Mouse (Mus musculus): Measurements from ENCODE around the gene Epha6. TPM values are rescaled to one million over a fixed set of nuclear protein-coding genes. Genes with fewer than 3 reads are reported as not detected.
A peak's percentile ranks its signal among the peaks of the same experiment; 100 is the strongest.

Epha6 gene
- polyA plus RNA-seq, 1 experiment from 2014 or later: 1.4 TPM

DNA sequence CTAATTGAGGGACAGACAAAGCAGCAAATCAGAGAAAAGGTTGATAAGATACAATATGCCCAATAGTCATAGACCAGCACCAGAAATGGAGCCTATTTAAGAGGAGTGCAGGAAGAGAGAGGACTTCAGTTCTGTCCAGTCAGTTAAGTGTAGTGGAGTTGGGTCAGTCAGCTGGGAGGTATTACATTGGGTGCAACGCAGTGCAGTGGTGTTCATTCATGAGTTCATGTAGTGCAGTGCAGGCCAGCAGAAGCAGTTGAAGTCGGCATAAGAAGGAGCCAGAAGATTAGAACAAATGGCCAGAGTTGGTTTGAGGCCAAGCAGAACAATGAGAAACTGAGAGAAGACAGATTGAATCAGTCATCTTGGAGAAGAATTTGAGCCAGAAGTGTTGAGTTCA is 833.0 kb downstream of the Epha6 start:
- DNase-seq (ENCODE audit: low spot score, missing footprints) (no peak), ATAC-seq (ENCODE audit: low FRiP score) (no peak)
- no peak overlapping the region for H3K27ac ChIP-seq (ENCODE audit: low read depth, low read length)
- 84% methylated on average over 2 of the region's 2 CpGs for WGBS
- H3K4me2 ChIP-seq: no peak overlapping the region
- H3K4me1 ChIP-seq (ENCODE audit: control insufficient read depth, insufficient read depth, low read length): no peaks in the 10 kb centered on the region
- no peaks in the 10 kb centered on the region for H3K27me3 ChIP-seq (ENCODE audit: control insufficient read depth, insufficient read depth, low read length)
- H3K36me3 ChIP-seq (ENCODE audit: control insufficient read depth, insufficient read depth, low read length): no peaks in the 10 kb centered on the region
- no peak overlapping the region for H3K4me3 ChIP-seq (ENCODE audit: low read depth, low read length)
- no peaks in the 10 kb centered on the region for H3K9me3 ChIP-seq (ENCODE audit: control insufficient read depth, low read length)
- H3K9ac ChIP-seq (ENCODE audit: low read length): no peak overlapping the region

DNA sequence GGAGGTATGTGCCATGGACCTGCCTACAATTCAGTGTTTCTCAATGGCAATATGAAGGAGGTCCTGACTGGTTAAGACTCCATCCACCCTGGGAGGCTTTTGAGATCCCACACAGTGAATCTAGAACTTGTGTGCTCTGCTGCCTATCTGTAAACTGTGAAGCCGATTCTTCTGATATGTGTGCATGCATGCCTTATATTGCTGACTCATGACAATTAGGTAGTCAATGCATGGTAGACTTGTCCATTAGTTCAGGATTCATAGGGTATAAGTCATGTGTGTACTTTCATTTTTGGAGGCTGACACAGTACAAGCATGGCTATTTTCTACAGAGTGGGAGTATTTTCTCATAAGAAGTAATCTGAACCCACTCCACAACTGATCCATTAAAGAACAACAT is 834.9 kb downstream of the Epha6 start:
- Histone ChIP-seq H3K27me3 (ENCODE audit: control insufficient read depth, insufficient read depth, low read length) (no peaks in the 10 kb centered on the region), H3K27ac (ENCODE audit: low read depth, low read length) (no peak overlapping the region), H3K36me3 (ENCODE audit: control insufficient read depth, insufficient read depth, low read length) (no peaks in the 10 kb centered on the region), H3K4me3 (ENCODE audit: low read depth, low read length) (no peak overlapping the region), H3K4me2 (no peak overlapping the region), H3K4me1 (ENCODE audit: control insufficient read depth, insufficient read depth, low read length) (no peaks in the 10 kb centered on the region), H3K9ac (ENCODE audit: low read length) (no peak overlapping the region), H3K9me3 (ENCODE audit: control insufficient read depth, low read length) (no peaks in the 10 kb centered on the region)
- ATAC-seq (ENCODE audit: low FRiP score) (0 out of 2 replicates have a peak, but pooled peaks have one; percentile 19), DNase-seq (ENCODE audit: low spot score, missing footprints) (no peak)
- 100% methylated on average over 1 of the region's 1 CpGs for WGBS

DNA sequence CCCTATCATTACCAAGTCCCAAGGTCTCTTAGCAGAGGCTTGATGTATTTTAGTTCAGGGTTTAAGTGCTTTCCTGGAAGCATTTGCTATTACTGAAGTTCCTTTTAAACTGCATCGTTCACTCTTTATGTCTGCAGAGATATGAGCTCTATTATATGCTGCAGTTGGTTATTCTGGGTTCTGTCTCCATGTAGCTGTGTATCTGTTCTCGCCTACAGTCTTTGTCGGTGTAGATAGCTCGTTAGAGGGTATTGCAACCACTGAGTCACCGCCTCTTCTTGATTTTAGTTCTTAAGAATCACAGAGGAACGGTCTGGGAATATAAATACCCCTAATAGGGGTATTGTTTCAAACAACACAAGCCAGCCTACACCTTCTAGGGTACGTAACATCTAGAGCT is 835.4 kb downstream of the Epha6 start:
- Histone ChIP-seq H3K4me1 (ENCODE audit: control insufficient read depth, insufficient read depth, low read length) (no peaks in the 10 kb centered on the region), H3K36me3 (ENCODE audit: control insufficient read depth, insufficient read depth, low read length) (no peaks in the 10 kb centered on the region), H3K27me3 (ENCODE audit: control insufficient read depth, insufficient read depth, low read length) (no peaks in the 10 kb centered on the region), H3K4me3 (ENCODE audit: low read depth, low read length) (no peak overlapping the region), H3K27ac (ENCODE audit: low read depth, low read length) (no peak overlapping the region), H3K9me3 (ENCODE audit: control insufficient read depth, low read length) (no peaks in the 10 kb centered on the region), H3K9ac (ENCODE audit: low read length) (no peak overlapping the region), H3K4me2 (no peak overlapping the region)
- WGBS: 91% methylated on average over 7 of the region's 7 CpGs
- no peak for ATAC-seq (ENCODE audit: low FRiP score)
- DNase-seq (ENCODE audit: low spot score, missing footprints): no peak

DNA sequence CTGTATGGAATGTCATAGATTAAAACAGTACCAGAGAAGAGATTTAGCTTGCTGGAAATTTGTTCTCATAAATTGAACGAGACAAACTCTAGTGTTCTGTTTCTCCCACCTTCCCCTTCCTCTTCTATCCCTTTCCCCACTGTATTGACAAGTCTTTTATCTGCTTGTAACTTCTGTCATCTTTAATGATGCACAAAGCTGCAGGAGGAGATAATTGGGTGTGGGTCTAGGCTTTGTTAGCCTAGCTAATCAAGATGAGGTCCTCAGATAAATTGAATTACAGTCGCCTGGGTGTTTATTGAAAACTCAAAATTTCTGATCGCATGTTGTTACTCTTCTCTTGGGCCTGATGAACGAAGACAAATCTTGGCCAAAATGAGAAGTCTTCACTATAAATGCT is 844.5 kb downstream of the Epha6 start:
- no peak overlapping the region for H3K4me2 ChIP-seq
- DNase-seq (ENCODE audit: low spot score, missing footprints) (no peak), ATAC-seq (ENCODE audit: low FRiP score) (no peak)
- H3K4me3 ChIP-seq (ENCODE audit: low read depth, low read length): no peak overlapping the region
- 85% methylated on average over 4 of the region's 4 CpGs for WGBS
- no peak overlapping the region for H3K9ac ChIP-seq (ENCODE audit: low read length)
- H3K27me3 ChIP-seq (ENCODE audit: control insufficient read depth, insufficient read depth, low read length): no peaks in the 10 kb centered on the region
- H3K27ac ChIP-seq (ENCODE audit: low read depth, low read length): no peak overlapping the region
- no peaks in the 10 kb centered on the region for H3K4me1 ChIP-seq (ENCODE audit: control insufficient read depth, insufficient read depth, low read length)
- no peaks in the 10 kb centered on the region for H3K36me3 ChIP-seq (ENCODE audit: control insufficient read depth, insufficient read depth, low read length)
- no peaks in the 10 kb centered on the region for H3K9me3 ChIP-seq (ENCODE audit: control insufficient read depth, low read length)

DNA sequence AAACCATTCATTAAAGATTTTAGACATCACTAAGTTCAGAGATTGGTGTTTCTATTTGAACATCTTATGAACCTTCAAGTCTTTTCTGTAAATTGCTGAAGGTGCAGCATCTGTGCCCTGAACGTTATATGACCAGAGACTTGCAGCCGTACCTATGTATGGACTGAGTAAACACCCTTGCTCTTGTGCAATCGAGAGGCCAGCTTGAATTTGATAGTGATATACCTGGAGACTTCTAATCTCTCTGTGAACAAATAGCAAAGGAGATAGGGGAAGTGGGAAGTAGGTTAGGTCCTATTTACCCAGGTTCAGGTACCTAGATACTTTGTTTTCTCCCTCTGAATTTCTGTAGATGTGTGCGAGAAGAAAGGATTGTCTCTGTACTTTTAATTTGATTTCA is 854.4 kb downstream of the Epha6 start:
- Histone ChIP-seq H3K4me3 (ENCODE audit: low read depth, low read length) (no peak overlapping the region), H3K4me1 (ENCODE audit: control insufficient read depth, insufficient read depth, low read length) (no peaks in the 10 kb centered on the region), H3K4me2 (no peak overlapping the region), H3K9ac (ENCODE audit: low read length) (no peak overlapping the region), H3K36me3 (ENCODE audit: control insufficient read depth, insufficient read depth, low read length) (no peaks in the 10 kb centered on the region), H3K9me3 (ENCODE audit: control insufficient read depth, low read length) (no peaks in the 10 kb centered on the region), H3K27me3 (ENCODE audit: control insufficient read depth, insufficient read depth, low read length) (no peaks in the 10 kb centered on the region), H3K27ac (ENCODE audit: low read depth, low read length) (no peak overlapping the region)
- 88% methylated on average over 4 of the region's 4 CpGs for WGBS
- DNase-seq (ENCODE audit: low spot score, missing footprints): no peak
- no peak for ATAC-seq (ENCODE audit: low FRiP score)

DNA sequence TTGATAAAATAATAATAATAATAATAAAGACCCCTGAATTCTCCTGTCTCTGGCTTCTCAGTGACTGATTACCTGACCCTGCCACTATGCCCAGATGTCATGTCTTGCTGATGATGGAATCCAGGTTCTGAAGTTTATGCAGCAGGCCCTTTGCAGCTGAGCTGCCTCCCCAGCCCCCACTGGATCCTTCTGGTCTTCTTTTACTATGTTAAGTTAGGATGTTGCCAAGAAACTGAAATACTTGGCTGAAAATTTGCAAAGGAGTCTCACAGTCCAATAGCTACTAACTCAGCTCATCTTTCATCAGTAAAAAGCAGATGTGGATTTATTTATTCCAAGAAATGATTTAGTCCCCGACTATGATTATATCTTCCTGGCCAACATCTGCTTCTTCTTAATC is 861.7 kb downstream of the Epha6 start:
- H3K27ac ChIP-seq (ENCODE audit: low read depth, low read length): no peak overlapping the region
- H3K27me3 ChIP-seq (ENCODE audit: control insufficient read depth, insufficient read depth, low read length): no peaks in the 10 kb centered on the region
- no peak overlapping the region for H3K9ac ChIP-seq (ENCODE audit: low read length)
- no peaks in the 10 kb centered on the region for H3K4me1 ChIP-seq (ENCODE audit: control insufficient read depth, insufficient read depth, low read length)
- H3K4me2 ChIP-seq: no peak overlapping the region
- H3K36me3 ChIP-seq (ENCODE audit: control insufficient read depth, insufficient read depth, low read length): no peaks in the 10 kb centered on the region
- ATAC-seq (ENCODE audit: low FRiP score) (no peak), DNase-seq (ENCODE audit: low spot score, missing footprints) (no peak)
- WGBS: 97% methylated on average over 1 of the region's 1 CpGs
- H3K9me3 ChIP-seq (ENCODE audit: control insufficient read depth, low read length): no peaks in the 10 kb centered on the region
- H3K4me3 ChIP-seq (ENCODE audit: low read depth, low read length): no peak overlapping the region

DNA sequence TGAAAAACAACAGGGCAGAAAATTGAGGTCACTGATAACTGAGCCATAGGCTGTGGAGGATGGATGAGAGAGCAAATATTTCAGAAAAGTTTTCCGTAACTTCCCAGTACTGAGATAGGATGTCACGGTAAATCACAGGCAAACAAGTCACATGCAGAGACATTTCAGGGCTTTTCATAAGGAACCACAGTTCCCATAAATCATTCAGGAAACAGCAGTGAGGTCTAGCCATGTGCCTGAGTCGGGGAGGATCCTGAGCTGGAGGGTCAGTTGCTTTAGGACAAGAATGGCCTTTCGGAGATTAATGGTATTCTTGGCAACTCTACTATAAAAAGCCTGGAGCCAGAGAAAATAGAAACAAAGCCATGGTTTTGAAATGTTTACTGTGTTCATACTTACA is 889.8 kb downstream of the Epha6 start:
- H3K4me1 ChIP-seq (ENCODE audit: control insufficient read depth, insufficient read depth, low read length): no peaks in the 10 kb centered on the region
- 92% methylated on average over 4 of the region's 4 CpGs for WGBS
- ATAC-seq (ENCODE audit: low FRiP score) (no peak), DNase-seq (ENCODE audit: low spot score, missing footprints) (no peak)
- H3K9me3 ChIP-seq (ENCODE audit: control insufficient read depth, low read length): no peaks in the 10 kb centered on the region
- no peak overlapping the region for H3K9ac ChIP-seq (ENCODE audit: low read length)
- no peaks in the 10 kb centered on the region for H3K27me3 ChIP-seq (ENCODE audit: control insufficient read depth, insufficient read depth, low read length)
- no peak overlapping the region for H3K4me3 ChIP-seq (ENCODE audit: low read depth, low read length)
- no peak overlapping the region for H3K4me2 ChIP-seq
- no peaks in the 10 kb centered on the region for H3K36me3 ChIP-seq (ENCODE audit: control insufficient read depth, insufficient read depth, low read length)
- no peak overlapping the region for H3K27ac ChIP-seq (ENCODE audit: low read depth, low read length)

DNA sequence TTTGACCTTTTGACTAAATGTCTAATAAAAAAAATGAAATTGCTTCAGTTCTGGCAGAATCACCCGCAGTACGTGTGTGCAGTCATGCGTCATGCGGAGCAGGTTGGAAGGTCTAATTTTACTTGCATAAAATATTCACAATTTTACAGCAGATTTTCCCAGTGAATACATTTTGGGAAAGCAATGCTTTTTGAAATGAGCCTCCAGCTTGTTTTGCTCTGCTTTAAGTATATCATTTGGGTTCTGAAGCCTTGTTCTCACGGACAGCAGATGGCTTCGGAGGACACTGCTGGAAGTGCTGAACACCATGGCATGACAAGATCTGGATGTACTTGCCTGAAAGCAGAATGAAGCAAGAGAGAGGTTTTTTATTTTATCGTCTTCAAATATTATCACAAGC is 912.1 kb downstream of the Epha6 start:
- Histone ChIP-seq H3K9me3 (ENCODE audit: control insufficient read depth, low read length) (no peaks in the 10 kb centered on the region), H3K4me1 (ENCODE audit: control insufficient read depth, insufficient read depth, low read length) (no peaks in the 10 kb centered on the region), H3K4me3 (ENCODE audit: low read depth, low read length) (no peak overlapping the region), H3K9ac (ENCODE audit: low read length) (no peak overlapping the region), H3K36me3 (ENCODE audit: control insufficient read depth, insufficient read depth, low read length) (no peaks in the 10 kb centered on the region), H3K4me2 (no peak overlapping the region), H3K27ac (ENCODE audit: low read depth, low read length) (no peak overlapping the region), H3K27me3 (ENCODE audit: control insufficient read depth, insufficient read depth, low read length) (no peaks in the 10 kb centered on the region)
- 92% methylated on average over 7 of the region's 7 CpGs for WGBS
- DNase-seq (ENCODE audit: low spot score, missing footprints): no peak
- ATAC-seq (ENCODE audit: low FRiP score): no peak

DNA sequence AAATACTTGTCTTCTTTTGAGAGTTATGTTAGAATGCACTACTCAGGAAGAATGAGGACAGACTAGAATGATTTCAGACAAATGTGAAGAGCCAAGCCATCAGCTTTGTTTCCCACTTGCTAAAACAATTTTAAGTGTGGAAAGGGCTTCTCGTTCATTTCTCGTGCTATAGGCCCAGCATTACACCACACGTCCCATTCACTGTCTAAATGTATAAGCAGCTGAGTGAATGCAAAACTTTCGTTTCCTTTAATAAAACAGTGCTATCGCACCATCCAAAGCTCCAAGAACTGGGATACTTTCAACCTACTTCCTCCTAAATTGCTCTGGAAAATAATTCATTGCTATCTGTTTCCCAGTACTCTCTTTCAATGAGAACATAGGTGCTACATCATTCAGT is 916.2 kb downstream of the Epha6 start:
- H3K4me2 ChIP-seq: no peak overlapping the region
- no peaks in the 10 kb centered on the region for H3K9me3 ChIP-seq (ENCODE audit: control insufficient read depth, low read length)
- H3K4me1 ChIP-seq (ENCODE audit: control insufficient read depth, insufficient read depth, low read length): no peaks in the 10 kb centered on the region
- no peak overlapping the region for H3K9ac ChIP-seq (ENCODE audit: low read length)
- H3K4me3 ChIP-seq (ENCODE audit: low read depth, low read length): no peak overlapping the region
- no peaks in the 10 kb centered on the region for H3K36me3 ChIP-seq (ENCODE audit: control insufficient read depth, insufficient read depth, low read length)
- 94% methylated on average over 5 of the region's 5 CpGs for WGBS
- H3K27ac ChIP-seq (ENCODE audit: low read depth, low read length): no peak overlapping the region
- ATAC-seq (ENCODE audit: low FRiP score) (no peak), DNase-seq (ENCODE audit: low spot score, missing footprints) (no peak)
- no peaks in the 10 kb centered on the region for H3K27me3 ChIP-seq (ENCODE audit: control insufficient read depth, insufficient read depth, low read length)

DNA sequence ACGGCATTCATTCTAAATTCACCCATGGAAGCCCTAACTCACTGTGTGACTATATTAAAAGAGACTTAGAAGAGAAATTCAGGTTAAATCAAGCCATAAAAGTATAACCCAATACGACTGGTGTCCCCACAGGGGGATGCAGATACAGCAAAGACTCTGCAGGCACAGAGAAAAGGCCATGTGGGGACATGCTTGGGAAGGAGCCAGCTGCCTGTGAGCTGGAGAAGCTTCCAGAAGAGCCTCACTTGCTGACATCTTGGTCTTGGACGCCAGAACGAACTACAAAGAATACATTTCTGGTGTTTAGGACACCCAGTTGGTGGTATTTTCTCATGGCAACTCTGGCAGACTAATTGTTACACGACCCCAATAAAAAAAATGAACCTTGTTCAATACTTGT is 920.2 kb downstream of the Epha6 start:
- DNase-seq (ENCODE audit: low spot score, missing footprints) (no peak), ATAC-seq (ENCODE audit: low FRiP score) (no peak)
- Histone ChIP-seq H3K27me3 (ENCODE audit: control insufficient read depth, insufficient read depth, low read length) (no peaks in the 10 kb centered on the region), H3K4me3 (ENCODE audit: low read depth, low read length) (no peak overlapping the region), H3K9me3 (ENCODE audit: control insufficient read depth, low read length) (no peaks in the 10 kb centered on the region), H3K4me1 (ENCODE audit: control insufficient read depth, insufficient read depth, low read length) (no peaks in the 10 kb centered on the region), H3K36me3 (ENCODE audit: control insufficient read depth, insufficient read depth, low read length) (no peaks in the 10 kb centered on the region), H3K27ac (ENCODE audit: low read depth, low read length) (no peak overlapping the region), H3K9ac (ENCODE audit: low read length) (no peak overlapping the region), H3K4me2 (no peak overlapping the region)
- WGBS: 73% methylated on average over 5 of the region's 5 CpGs

All from midbrain, embryonic 11.5 days (tissue).